Mouse (Mus musculus): ENCODE data around the gene Nudcd3.

The Nudcd3 gene

DNA sequence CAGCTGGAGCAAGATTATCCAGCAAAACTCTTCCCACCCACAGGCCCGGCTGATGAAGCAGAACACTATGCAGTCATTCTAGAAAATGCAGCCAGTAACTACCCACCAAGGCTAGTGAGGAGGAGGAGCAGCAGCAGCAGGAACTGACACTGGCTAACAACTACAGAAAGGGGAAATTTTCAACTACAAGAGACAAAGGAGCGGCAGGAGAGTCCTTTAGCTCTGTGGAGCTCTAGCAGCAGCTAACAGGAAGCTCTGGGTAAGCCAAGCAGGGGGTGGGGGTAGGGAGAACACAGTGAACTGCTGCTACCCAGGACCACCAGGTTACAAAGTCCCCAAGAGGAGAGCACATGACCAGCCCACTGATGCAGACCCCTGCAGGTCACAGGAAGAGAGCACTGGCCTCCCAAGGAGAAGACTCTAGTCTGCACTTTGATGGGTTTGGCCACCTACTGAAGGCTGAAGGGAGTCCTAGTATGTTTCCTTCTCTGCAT, 21.5 kb downstream of the Nudcd3 start:
- no peak for DNase-seq (ENCODE audit: low spot score in 2 of 2)

DNA sequence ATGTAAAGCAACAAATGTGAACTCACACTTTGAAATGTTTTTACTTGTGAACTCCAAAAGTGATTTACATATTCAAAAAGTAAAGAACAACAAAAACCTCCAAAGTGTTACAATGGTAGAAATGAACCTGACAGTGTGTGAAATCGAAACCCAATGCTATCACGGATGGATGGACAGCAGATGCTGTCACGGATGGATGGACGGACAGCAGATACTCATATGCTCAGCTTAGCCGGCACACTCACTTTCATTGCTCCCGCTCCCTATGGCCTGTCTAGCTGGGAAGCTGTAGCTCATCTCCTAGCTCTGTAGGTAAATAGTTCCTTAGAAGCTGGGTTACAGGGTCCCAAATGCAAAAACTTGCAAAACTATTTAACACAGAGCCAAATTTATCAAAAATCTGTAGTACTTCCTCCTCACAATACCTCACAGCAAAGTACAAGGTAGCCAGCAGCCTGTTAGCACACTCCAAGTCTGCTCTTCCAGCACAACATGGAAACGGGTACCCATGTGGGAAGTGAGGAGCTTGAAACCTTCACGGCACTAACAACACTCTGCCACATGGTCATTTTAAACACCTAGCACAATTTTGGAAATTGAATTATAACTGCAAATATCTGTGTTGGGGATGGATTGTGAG, 22.3 kb downstream of the Nudcd3 start:
- DNase-seq (ENCODE audit: low spot score in 2 of 2) = no peak

DNA sequence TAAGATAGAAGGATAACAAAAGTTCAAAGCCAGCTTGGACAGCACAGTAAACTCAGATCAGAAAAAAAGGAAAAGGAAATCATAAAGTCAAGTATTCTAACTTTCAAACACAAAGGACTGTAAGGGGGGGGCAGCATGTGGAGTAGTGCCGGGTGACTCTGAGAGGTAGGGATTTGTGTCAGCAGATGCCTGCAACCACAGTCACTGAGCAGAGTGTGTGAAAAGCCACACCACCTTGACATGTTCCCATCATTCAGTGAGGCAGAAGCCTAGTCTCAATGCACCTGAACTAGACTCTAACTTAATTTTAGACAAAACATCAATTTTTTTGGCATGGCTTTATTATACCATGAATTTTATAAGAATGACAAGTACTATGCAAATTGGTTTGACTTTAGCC, 24.7 kb downstream of the Nudcd3 start:
- DNase-seq (ENCODE audit: low spot score in 2 of 2) = no peak

DNA sequence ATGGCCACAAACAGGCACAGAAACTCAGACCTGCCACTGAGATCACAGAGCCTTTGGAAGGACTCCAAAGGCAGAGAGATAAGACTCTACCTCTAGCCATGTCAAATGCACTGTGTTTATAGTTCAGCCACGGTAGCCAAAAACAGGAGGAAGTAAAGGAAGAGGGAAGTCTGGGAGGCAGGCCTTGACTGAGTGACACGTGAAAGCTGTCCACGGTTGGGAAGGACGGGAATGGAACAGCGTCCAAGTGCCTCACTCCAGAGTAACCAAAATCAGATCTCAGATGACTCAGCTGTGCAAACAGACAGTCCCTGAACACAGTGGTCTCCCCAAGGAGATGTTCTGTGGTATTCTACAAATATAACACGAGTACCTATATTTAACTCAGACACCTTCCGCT, 25.5 kb downstream of the Nudcd3 start:
- no peak for DNase-seq (ENCODE audit: low spot score in 2 of 2)

DNA sequence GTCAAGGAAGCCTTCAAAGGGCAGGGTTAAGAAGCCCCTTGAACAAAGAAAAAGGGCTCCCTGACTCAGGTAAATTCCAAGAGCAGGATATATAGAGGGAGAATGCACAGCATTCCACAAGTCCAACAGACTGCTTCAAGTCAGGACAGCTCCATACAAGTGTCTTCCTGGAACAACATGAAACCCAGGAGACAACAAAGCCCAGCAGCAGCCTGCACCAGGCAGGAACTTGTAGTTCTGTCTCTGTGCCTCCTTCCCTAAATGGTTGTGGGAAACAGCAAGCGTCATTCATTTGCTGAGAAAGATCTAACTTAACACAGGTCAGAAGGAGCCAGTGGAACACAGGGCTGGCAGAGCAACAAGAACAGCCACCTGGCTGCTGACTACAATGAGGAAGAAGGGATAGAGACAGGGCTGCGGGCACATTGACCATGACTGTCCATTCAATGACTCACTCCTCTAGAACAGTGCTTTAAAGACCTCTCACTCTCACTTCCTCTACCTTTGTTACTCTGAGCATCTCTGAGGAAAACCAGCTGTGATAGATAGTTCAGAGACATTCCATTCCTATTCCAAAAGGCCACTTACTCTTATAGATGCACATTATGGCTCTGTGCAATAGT, 31.1 kb downstream of the Nudcd3 start:
- no peak for DNase-seq (ENCODE audit: low spot score in 2 of 2)

DNA sequence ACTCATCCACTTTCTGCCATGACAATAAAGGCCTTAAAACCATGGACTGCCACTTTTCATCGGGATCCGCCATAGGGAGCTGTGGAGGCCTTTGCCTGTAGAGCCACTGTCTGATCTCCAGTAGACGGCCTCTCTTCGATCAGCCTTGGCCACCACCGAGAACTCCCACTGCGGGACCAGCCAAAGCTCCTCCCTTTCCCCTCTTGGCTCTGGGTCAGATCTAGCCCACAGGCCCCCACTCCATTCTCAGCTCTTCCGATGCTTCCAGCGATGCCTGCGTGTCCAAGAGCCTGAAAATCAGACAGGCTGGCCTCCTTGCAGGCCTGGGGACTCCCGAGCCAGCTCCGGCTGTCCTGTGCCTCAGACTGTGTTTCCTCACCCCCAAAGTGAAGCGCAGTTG, 33.9 kb downstream of the Nudcd3 start:
- DNase-seq (ENCODE audit: low spot score in 2 of 2) = no peak

DNA sequence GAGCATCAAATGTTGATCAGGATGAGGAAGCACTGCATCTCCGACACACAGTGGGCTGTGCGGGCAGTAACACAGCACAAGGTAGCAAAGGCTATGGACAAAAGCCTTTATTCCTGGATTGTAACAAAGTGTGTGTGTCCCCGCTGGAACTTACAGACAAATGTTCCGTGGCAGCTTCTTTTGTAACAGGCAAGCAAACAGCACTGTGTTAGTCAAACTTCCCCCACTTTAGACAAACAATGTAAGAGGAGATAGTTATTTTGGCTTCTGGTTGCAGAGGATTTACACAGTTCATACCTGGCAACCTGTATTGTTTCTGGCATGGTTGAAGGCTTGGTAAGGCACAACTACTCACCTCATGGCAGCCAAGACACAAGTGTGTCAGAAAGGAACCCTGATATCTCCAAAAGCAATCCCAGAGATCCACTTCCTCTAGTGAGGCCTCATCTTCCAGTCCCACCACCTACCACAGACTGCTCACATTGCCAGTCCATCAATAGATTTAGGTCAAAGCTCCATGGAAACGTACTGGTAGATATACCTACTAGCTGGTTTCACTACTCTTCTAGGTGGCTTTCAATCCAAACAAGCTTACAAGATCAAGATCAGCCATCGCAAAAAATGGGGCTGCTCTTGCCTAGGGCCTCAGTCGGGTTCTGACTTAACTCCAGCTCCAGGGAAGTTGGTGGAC, 34.7 kb downstream of the Nudcd3 start:
- DNase-seq (ENCODE audit: low spot score in 2 of 2) = no peak

DNA sequence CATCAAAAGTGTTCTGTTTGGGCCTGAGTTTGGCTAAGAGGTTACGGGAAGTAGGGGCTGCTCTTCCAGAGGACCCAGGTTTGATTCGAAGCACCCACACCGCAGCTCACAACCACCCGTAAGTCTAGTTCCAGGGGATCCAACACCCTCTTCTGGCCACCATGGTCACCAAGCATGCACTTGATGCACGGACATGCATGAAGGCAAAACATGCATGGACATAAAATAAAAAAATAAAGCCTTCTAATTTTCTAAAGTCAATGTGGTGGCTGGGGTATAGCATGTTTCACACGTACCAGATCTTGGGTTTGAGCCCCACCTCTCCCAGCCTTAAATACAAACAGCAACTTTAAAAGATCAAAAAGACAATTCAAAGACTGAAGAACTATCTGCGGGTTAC, 35.4 kb downstream of the Nudcd3 start:
- no peak for DNase-seq (ENCODE audit: low spot score in 2 of 2)

DNA sequence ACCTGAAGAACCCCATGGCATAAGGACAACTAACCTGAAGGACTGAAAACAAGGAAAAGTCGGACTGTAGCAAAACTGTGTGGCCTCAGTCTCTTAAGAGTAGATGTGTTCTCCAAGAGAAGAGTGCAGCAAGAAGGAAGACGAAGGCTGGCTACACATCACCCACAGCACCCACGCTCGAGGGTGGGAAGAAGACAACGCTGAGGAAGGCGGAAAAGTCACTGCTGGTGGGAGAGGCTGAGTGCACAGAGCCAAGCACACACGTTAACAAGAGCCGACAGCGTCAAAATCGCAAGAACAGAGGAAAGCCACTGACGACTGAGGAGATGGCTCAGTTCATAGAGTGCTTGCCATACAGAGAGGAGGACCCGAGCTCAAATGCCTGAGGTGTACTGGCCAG, 36.5 kb downstream of the Nudcd3 start:
- no peak for DNase-seq (ENCODE audit: low spot score in 2 of 2)

DNA sequence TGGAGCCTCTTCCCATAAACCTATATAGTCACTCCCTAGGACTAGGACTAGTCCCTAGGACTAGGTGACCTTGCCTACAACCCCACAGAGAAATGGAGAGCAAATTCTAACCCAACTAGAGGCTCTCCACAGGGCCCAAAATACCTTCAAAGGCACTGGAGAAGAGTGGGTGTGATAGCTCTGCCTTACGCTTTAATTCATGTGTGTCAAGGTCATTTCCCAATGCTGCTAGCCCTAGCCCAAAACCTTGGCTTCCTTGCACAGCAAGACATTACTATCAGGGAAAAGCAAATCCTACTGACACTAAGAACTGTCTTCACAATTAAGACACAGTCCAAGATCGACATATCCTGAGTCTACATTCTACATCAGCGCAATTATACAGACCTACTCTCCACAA, 37.2 kb downstream of the Nudcd3 start:
- no peak for DNase-seq (ENCODE audit: low spot score in 2 of 2)

DNA sequence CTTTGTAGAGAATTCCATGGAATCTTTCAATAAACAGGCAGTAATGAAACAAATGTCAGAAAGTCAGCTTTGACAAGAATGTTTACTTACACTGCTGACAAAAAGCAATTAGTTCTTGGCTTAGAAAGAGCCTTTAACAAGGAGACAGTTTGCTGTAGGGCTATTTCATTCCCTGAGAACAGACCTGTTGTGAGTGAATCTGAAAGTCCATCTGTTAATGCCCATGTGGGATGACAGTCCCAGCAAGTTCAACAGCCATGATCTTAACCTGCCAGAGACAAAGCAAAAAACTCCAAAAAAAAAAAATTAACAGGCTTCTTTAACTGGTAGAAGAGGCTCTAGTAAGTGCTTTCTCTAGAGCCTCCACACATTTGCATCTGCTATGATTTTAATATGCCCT, 38.7 kb downstream of the Nudcd3 start:
- DNase-seq (ENCODE audit: low spot score in 2 of 2) = no peak

DNA sequence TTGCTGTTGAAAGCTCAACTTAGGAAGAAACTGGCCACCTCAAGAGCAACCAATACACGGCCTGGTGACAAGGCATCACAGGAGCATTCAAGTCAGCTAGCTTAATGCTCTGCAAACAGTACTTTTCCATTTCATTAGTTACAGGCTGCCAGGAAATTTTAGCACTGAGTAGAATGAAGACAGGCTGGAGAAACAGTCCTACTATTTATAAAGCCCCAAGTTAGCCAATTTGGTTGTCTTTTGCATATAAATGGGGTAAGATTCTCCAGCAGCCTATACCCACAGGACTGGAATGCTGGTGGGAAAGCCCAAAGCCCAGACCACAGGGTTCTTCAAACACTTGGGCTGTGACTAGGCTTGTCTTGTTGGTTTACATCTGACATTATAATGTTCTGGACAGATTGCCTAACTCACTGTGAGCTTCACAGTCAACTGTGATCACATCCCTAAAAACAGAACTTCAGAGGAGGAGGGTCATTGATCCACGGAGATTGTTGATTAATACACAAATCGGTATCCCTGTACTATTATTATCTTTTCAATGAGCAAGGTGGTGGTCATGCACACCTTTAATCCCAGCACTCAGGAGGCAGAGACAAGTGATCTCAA, 39.4 kb downstream of the Nudcd3 start:
- DNase-seq (ENCODE audit: low spot score in 2 of 2) = no peak

DNA sequence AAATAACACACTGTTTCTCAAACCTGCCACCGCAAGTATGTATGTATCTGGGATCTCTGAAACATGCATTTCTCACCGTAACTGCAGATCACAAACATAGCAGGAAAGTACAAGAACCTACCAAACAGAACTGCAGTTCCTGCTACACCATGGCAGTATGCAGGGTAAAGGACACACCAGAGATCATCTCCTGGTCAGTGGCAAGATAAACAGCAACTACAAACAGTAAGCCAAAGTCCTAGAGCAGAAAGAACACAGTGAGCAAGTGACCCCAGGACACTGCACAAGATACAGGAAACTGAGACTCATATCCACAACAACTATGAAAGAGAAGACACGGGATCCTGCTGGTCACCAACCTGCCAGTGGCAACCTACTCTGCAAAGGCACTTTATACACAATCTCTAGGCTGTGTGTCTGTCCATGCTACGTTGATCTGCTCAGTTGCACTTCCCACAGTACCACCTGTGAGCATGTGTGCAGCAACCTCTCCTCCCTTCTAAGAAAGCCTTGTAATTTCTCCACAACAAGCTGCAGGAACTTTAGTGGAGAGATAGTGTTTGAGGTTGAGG, 40.4 kb downstream of the Nudcd3 start:
- DNase-seq (ENCODE audit: low spot score in 2 of 2) = no peak

DNA sequence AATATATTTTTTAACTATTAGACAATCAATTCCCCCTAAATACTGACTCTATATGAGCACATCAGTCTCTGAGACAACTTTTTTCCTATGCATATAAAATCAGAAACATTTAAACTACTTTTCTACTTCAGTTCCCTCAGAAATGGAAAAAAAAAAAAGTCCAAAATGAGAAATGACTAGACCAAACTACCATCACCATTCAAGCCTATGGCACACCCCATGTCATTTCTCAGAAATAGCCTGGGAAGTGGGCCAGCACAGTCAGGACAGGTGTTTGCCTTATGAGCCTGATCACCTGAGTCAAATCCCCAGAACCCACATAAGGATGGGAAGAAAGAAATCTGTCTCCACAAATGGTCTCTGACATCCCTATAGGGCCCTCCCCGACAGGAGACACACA, 41.7 kb downstream of the Nudcd3 start:
- DNase-seq (ENCODE audit: low spot score in 2 of 2) = no peak

DNA sequence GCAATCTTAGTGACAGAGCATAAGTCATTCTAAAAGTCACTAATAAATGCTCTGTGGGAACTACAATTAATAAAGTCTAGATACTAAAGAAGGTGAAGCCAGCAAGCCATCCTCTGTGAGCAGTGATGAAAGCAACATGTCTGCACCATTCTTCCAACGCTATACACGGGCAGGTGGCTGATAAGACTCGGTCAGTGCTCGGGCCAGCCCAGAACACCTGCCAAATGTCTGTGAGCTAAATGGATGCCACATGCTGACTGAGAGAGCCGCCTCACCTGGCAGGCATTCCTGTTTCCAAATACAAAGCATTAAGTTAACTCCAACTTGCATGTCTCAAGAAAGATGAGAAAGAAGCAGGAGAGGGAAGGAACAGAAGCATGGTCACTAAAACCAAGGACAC, 43.1 kb downstream of the Nudcd3 start:
- DNase-seq (ENCODE audit: low spot score in 2 of 2) = no peak

DNA sequence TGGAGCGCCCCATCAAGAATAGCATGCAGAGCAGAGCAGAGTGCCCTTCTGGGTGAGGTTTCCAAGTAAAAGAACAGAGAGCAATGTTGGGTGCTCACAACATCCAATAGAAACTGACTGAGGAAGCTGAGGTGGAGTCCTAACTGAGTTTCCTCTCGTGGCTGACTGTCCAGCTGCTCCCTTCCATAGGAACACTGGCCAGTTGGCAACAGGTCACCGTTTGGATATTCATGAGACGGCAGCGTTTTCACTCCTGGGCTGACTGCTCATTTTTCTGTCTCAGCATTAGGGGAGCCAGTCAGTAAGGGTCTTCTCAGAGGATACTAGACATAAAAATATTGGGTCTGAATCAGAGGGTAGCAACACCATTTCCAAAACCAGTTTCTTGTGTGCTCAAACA, 43.6 kb downstream of the Nudcd3 start:
- DNase-seq (ENCODE audit: low spot score in 2 of 2) = no peak

DNA sequence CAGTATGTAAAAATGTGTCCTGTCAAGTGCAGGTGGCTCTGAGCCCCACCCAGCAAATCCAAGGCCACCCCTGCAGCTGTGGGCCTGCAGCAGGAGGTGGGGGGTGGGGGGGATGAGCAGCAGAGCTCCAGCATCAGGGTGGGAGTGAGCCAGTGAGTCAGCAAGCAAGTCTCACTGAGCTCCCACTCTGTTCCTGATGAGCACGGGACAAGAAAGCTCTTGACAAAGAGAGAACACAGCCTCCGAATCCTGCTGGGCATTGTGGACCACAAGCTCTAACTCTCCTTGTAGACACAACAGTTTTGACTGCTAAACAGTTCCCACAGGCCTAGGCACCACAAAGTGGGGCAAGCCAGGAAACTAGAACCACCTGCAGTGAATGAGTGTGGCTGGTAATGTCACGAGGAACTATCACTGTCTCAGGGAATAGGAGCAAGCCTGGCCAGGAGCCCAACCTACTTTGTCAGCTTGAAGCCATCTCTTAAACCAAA, 46.0 kb downstream of the Nudcd3 start:
- DNase-seq (ENCODE audit: low spot score in 2 of 2) = peak in 1 of 2 experiments; percentile 31

DNA sequence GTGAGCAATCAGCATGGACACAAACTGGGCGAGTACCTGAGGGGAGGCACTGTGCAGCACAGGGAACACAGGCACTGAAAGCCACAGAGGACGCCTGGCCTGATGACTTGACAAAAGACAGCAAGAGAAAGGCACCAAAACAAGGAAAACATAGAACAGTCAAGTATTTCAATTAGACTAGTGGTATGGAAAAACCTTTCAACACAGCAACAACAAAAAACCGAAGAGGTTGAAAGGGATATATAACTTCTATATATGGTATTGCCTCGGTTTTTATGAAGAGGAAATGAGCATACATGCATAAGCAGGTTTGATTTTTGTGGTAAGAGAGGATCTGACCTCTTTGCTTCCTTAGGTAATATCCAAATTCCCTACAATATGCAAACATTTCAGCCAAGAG, 47.4 kb downstream of the Nudcd3 start:
- DNase-seq (ENCODE audit: low spot score in 2 of 2) = no peak

DNA sequence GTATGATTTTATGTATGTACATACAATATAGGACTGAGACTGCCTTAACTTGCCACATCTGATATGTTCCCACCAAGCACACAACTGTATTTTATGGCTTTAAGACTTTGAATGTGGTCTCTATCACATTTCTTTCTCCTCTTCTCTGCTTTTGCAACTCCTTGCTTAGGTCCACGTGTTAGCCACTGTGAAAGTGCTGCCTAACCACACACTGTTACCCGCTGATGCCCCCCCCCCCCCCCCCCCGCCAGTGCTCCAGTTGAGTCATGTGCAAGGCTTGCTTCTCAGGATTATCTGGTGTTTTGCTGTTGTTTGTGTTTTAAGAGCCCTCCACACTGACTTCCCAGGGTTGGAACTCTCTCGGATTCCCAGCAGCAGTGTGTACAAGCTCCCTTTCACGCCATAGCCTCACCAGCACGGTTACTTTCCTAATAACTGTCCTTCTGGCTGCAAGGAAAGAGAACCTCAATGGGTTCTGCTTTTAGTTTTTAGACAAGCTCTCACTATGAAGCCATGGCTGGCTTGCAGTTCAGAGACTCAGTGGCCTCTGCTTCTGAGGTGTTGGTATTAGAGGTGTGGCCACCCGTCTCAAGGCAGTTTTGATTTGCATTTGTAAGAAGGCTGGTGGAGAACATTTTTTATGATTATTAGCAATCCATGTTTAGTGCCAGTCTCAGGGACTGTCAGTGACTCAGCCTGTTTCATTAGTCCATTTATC, 61.8 kb downstream of the Nudcd3 start:
- no peak for DNase-seq (ENCODE audit: low spot score in 2 of 2)

DNA sequence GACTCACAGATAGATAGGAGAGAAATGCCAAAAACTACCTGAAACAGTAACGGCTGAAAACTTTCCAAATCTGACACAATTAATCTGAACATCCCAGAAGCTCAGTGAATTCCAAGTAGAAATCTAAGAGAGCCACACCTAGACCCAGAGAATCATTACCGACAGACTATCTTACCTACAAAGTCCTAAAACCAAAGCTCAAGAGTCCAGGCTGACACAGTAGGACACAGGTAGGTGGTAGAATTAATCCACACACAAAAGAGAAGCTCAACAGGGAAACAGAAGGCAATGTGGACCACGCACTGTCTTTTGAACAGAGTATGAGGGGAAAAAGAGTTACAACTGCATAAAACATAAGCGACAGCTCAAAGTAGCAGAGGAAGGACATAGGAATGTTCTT, 67.3 kb downstream of the Nudcd3 start:
- no peak for DNase-seq (ENCODE audit: low spot score in 2 of 2)

DNA sequence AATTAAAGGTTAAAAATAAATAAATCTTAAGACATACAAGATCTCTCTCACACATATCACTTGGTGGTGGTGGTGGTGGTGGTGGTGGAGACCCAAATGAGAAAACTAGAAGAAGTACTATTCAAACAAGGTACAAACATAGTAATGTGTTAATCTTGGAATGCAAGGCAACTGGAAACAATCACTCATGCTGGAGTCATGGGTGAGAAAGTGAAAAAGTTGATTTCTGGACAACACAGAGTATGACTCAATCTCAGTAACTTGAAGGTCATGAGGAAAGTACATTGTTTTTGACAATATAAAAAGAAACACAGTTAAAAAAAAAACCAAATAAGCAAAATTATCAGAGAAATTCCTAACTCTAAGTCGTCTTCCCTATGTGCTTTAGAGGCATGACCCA, 69.6 kb downstream of the Nudcd3 start:
- no peak for DNase-seq (ENCODE audit: low spot score in 2 of 2)
